Mouse (Mus musculus) MEL (cell line): ENCODE data around the gene Tbc1d17. TPM values are rescaled to one million over a fixed set of nuclear protein-coding genes. Genes with fewer than 3 reads are reported as not detected.

Source experiments
- DNase-seq: peaks from one replicate; pipeline ENCODE4 v3.0.0; 2011; ENCODE audit warnings: low read depth, low spot score
- H3K27ac ChIP-seq: 2 replicates; pipeline ENCODE4 v1.5.1; 2012; ENCODE audit warnings: low read depth, mild to moderate bottlenecking, control low read depth, low read length, moderate library complexity; ENCODE audit not compliant: control insufficient read depth
- H3K27me3 ChIP-seq, 2 experiments: fragments of 150-350 bp in 1 of 2; sonication (generic) in 1 of 2; 2 replicates each; pipeline ENCODE4 v1.6.1; 2012; ENCODE audit warnings: low read length in 2 of 2, mild to moderate bottlenecking in 2 of 2, improper control_type of control experiment in 1 of 2, moderate library complexity in 1 of 2; ENCODE audit not compliant: insufficient read depth in 2 of 2, control insufficient read depth in 1 of 2
- H3K36me3 ChIP-seq, 2 experiments: 2 replicates each; pipeline ENCODE4 v1.6.1; 2012 to 2014; ENCODE audit warnings: low read length in 2 of 2, improper control_type of control experiment in 1 of 2, inconsistent platforms in 1 of 2, mild to moderate bottlenecking in 1 of 2; ENCODE audit not compliant: insufficient read depth in 2 of 2, control insufficient read depth in 1 of 2
- H3K4me1 ChIP-seq, 2 experiments: fragments of 150-350 bp in 1 of 2; sonication (generic) in 1 of 2; 2 replicates each; pipeline ENCODE4 v1.6.1; 2012; ENCODE audit warnings: low read length in 2 of 2, improper control_type of control experiment in 1 of 2, mild to moderate bottlenecking in 1 of 2; ENCODE audit not compliant: insufficient read depth in 2 of 2, control insufficient read depth in 1 of 2
- H3K4me3 ChIP-seq, 2 experiments: fragments of 150-350 bp in 1 of 2; sonication (generic) in 1 of 2; 2 replicates each; pipeline ENCODE4 v1.5.1; 2012; ENCODE audit warnings: low read depth in 2 of 2, low read length in 2 of 2, mild to moderate bottlenecking in 2 of 2, moderate library complexity in 2 of 2, control low read depth in 1 of 2, improper control_type of control experiment in 1 of 2; ENCODE audit not compliant: control insufficient read depth in 1 of 2, insufficient read depth in 1 of 2
- H3K79me2 ChIP-seq: 2 replicates; pipeline ENCODE4 v1.6.1; 2012; ENCODE audit warnings: mild to moderate bottlenecking, low read length, moderate library complexity; ENCODE audit not compliant: control insufficient read depth, poor library complexity, insufficient read depth
- H3K9ac ChIP-seq: 2 replicates; pipeline ENCODE4 v1.6.1; 2012; ENCODE audit warnings: low read depth, mild to moderate bottlenecking, control low read depth, low read length, moderate library complexity; ENCODE audit not compliant: control insufficient read depth, poor library complexity, severe bottlenecking
- H3K9me3 ChIP-seq: fragments of 150-350 bp; sonication (generic); replicated peaks from 2 replicates; pipeline ENCODE4 v1.6.1; 2012; ENCODE audit warnings: mild to moderate bottlenecking, low read length, improper control_type of control experiment, moderate library complexity; ENCODE audit not compliant: insufficient read depth
- BHLHE40 ChIP-seq: IDR thresholded peaks from 2 replicates; pipeline ENCODE4 v1.6.1; 2012; ENCODE audit warnings: low read depth, mild to moderate bottlenecking, inconsistent platforms, low read length, improper control_type of control experiment, borderline replicate concordance
- CHD2 ChIP-seq: IDR thresholded peaks from 2 replicates; pipeline ENCODE4 v1.6.1; 2011; ENCODE audit warnings: low read length, improper control_type of control experiment
- CTCF ChIP-seq, 3 experiments: IDR thresholded peaks in 2 of 3; conservative IDR thresholded peaks in 1 of 3; 2 replicates each; pipeline ENCODE4 v1.5.1; 2011 to 2012; ENCODE audit warnings: low read length in 3 of 3, low read depth in 2 of 3, mild to moderate bottlenecking in 2 of 3, improper control_type of control experiment in 1 of 3, inconsistent platforms in 1 of 3, mixed read lengths in 1 of 3, moderate library complexity in 1 of 3; ENCODE audit not compliant: control insufficient read depth in 1 of 3, insufficient read depth in 1 of 3, poor library complexity in 1 of 3, severe bottlenecking in 1 of 3
- EP300 ChIP-seq, 2 experiments: IDR thresholded peaks; 2 replicates each; pipeline ENCODE4 v1.6.1; 2011; ENCODE audit warnings: improper control_type of control experiment in 2 of 2, low read length in 2 of 2, low read depth in 1 of 2, mild to moderate bottlenecking in 1 of 2
- ETS1 ChIP-seq: IDR thresholded peaks from 2 replicates; pipeline ENCODE4 v1.6.1; 2012; ENCODE audit warnings: low read depth, mild to moderate bottlenecking, inconsistent platforms, low read length, improper control_type of control experiment, moderate library complexity
- JUND ChIP-seq: IDR thresholded peaks from 2 replicates; pipeline ENCODE4 v1.6.1; 2011; ENCODE audit warnings: low read depth, mild to moderate bottlenecking, improper control_type of control experiment, low read length
- MAFK ChIP-seq: IDR thresholded peaks from 2 replicates; pipeline ENCODE4 v1.6.1; 2011; ENCODE audit warnings: low read depth, mild to moderate bottlenecking, low read length, improper control_type of control experiment, borderline replicate concordance
- MAZ ChIP-seq: IDR thresholded peaks from 2 replicates; pipeline ENCODE4 v1.6.1; 2012; ENCODE audit warnings: low read depth, mild to moderate bottlenecking, inconsistent platforms, low read length, improper control_type of control experiment
- MXI1 ChIP-seq: IDR thresholded peaks from 2 replicates; pipeline ENCODE4 v1.6.1; 2011; ENCODE audit warnings: mild to moderate bottlenecking, low read depth, low read length, improper control_type of control experiment
- MYB ChIP-seq: IDR thresholded peaks from 2 replicates; pipeline ENCODE4 v1.6.1; 2011; ENCODE audit warnings: mild to moderate bottlenecking, low read depth, low read length, improper control_type of control experiment
- NRF1 ChIP-seq: IDR thresholded peaks from 2 replicates; pipeline ENCODE4 v1.6.1; 2014; ENCODE audit warnings: low read depth, mild to moderate bottlenecking, inconsistent platforms, low read length, improper control_type of control experiment, moderate library complexity; ENCODE audit not compliant: poor library complexity, insufficient read depth, severe bottlenecking
- SIN3A ChIP-seq: IDR thresholded peaks from 2 replicates; pipeline ENCODE4 v1.6.1; 2012; ENCODE audit warnings: low read length, improper control_type of control experiment, inconsistent platforms
- TAL1 ChIP-seq: IDR thresholded peaks from 2 replicates; pipeline ENCODE4 v1.6.1; 2012; ENCODE audit warnings: mild to moderate bottlenecking, inconsistent platforms, low read length, moderate library complexity, mixed read lengths
- TBP ChIP-seq: IDR thresholded peaks from 2 replicates; pipeline ENCODE4 v1.8.0; 2011; ENCODE audit warnings: low read depth, low read length, improper control_type of control experiment
- ZKSCAN1 ChIP-seq: IDR thresholded peaks from 2 replicates; pipeline ENCODE4 v1.6.1; 2012; ENCODE audit warnings: low read depth, mild to moderate bottlenecking, inconsistent platforms, low read length, improper control_type of control experiment, moderate library complexity
- ZMIZ1 ChIP-seq: IDR thresholded peaks from 2 replicates; pipeline ENCODE4 v1.6.1; 2012; ENCODE audit warnings: low read depth, mild to moderate bottlenecking, inconsistent platforms, low read length, improper control_type of control experiment, moderate library complexity
- polyA plus RNA-seq, 2 experiments: library from polyadenylated mRNA; stranded (reverse) in 1 of 2; unstranded in 1 of 2; fragments of >175 nt in 1 of 2; fragments of >200 nt in 1 of 2; gene quantifications; 2 replicates each; pipeline versions ENCODE4 v1.2.1 to v1.2.4; 2012; ENCODE audit warnings: low replicate concordance in 2 of 2, low read depth in 1 of 2; ENCODE audit not compliant: insufficient read length in 2 of 2, insufficient read depth in 1 of 2, missing spikeins in 1 of 2
- total RNA-seq: library from RNA; depleted of rRNA; stranded (reverse); fragments of 300-350 nt; gene quantifications from 2 replicates; pipeline ENCODE4 v1.2.3, GENCODE M21; 2012

The Tbc1d17 gene
- total and polyA plus RNA-seq, 3 experiments = 16.7 to 29.5 TPM; not detected in 1

DNA sequence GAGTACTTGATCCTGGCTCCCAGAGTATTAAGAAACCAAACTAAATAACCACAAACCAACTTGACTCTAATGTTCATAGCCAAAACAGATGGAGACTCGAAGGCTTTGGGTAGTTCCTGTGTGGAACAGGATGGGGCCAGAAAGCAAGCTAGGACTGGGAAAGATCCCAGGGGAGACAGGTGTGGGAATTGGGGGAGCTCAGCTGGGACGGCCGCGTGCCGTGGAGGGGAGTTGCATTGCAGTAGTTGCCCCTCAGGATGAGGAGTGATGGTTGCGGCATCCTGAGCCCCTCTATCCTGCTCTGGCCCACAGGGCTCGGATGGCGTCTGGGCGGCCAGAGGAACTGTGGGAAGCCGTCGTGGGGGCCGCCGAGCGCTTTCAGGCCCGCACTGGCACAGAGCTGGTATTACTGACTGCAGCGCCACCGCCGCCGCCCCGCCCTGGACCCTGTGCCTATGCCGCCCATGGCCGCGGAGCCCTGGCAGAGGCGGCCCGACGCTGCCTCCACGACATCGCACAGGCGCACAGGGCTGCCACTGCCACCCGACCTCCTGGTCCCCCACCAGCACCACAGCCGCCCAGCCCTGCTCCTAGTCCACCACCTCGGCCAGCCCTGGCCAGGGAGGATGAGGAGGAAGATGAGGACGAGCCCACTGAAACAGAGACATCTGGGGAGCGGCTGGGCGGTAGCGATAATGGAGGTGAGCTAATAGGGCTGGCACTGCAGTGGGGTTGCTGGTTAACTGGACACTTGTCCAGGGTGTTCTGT is 3.6 kb upstream of the Tbc1d17 start:
- Histone ChIP-seq H3K4me3 (no peak overlapping the region), H3K4me1 (peaks cover 5 to 29% of the 10 kb centered on the region in 2 experiments), H3K36me3 (peaks cover 0 to 20% of the 10 kb centered on the region in 2 experiments; a peak in 2 of 4 replicates), H3K27me3 (no peaks in the 10 kb centered on the region), H3K27ac (no peak overlapping the region), H3K9me3 (no peaks in the 10 kb centered on the region), H3K79me2 (peaks cover 30% of the 10 kb centered on the region), H3K9ac (no peak overlapping the region)
- no peak for TF ChIP-seq TBP
- TF ChIP-seq MXI1 = no peak
- DNase-seq = no peak

DNA sequence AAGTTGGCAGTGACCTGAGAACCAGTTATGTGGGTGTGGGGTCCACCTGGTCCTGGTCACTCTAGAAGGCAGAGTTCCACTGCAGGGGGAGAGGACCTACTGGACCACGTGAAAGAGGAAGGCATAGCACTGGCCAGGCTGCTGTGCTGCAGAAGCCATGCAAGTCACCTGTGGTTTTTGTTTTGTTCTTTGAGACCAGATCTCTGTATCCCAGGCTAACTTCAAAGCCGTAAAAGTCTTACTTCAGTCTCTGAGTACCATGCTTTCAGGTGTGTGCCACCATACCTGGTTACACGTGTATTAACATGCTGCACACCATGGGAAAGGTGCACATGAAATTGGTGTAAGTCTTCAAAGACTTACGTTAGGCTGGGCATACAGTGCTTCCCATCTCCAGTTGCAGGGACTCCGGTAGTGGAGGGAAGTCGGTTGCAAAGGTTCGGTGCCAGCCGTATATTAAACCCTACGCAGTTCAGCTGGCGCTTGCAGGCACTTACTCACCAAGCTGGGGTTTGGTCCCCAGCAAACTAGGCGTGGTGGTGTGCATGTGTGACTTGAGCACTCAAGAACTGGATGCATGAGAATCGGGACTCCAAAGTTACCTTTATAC is 2.9 kb upstream of the Tbc1d17 start:
- no peak overlapping the region for H3K4me3 ChIP-seq
- H3K9me3 ChIP-seq = no peaks in the 10 kb centered on the region
- H3K79me2 ChIP-seq = peaks cover 28% of the 10 kb centered on the region
- H3K27ac ChIP-seq = no peak overlapping the region
- H3K9ac ChIP-seq = no peak overlapping the region
- no peaks in the 10 kb centered on the region for H3K27me3 ChIP-seq
- TF ChIP-seq EP300 (IDR thresholded peaks at IDR 0.05; ENCODE audit: low read depth in 1 of 2, low read length in 2 of 2) = no peak
- no peak for TF ChIP-seq MYB
- no peak for TF ChIP-seq TAL1
- TF ChIP-seq NRF1 = no peak
- TF ChIP-seq CTCF (IDR thresholded peaks at IDR 0.05 in 2 of 3, conservative IDR thresholded peaks at IDR 0.05 in 1 of 3; ENCODE audit: control insufficient read depth in 1 of 3, insufficient read depth in 1 of 3, low read depth in 2 of 3, low read length in 3 of 3, poor library complexity in 1 of 3, severe bottlenecking in 1 of 3) = no peak
- no peak for TF ChIP-seq SIN3A
- no peak for TF ChIP-seq CHD2
- no peak for TF ChIP-seq MAZ
- no peak for TF ChIP-seq JUND
- no peak for TF ChIP-seq ZMIZ1
- no peak for TF ChIP-seq MXI1
- TF ChIP-seq TBP = no peak
- no peak for TF ChIP-seq BHLHE40
- no peak for TF ChIP-seq ETS1
- TF ChIP-seq ZKSCAN1 = no peak
- TF ChIP-seq MAFK = no peak
- peaks cover 5 to 29% of the 10 kb centered on the region in 2 experiments for H3K4me1 ChIP-seq
- peaks cover 0 to 20% of the 10 kb centered on the region in 2 experiments; a peak in 2 of 4 replicates for H3K36me3 ChIP-seq
- no peak for DNase-seq
